26 mouse cellular contexts compared by ENCODE assay signal in the genomic region with DNA sequence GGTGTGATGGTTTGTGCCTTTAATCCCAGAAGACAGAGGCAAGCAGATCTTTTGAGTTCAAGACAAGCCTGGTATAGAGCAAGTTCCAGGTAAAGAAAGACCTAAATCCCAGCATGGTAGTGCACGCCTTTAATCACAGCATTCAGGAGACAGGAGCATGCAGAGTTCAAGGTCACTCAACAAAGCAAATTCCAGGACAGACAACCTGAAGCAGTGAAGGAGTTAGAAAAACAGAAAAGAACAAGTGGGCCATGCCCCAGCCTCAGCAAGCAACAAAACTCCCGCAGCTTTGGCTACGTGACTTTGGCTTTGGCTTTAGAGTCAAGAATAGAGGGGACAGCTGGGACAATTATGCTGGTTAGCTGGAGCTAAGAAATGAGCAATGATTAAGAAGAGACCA. TPM values are rescaled to one million over a fixed set of nuclear protein-coding genes. Genes with fewer than 3 reads are reported as not detected.
"Had no signal": no experiment of that assay in that cellular context is flagged by ENCODE, and none has a peak within 500 bp of the region (broad histone marks: within the 10 kb centered on the region; RNA-seq: fewer than 3 reads in every experiment).

No protein-coding gene starts in this region.

- H3K27ac ChIP-seq: lung, embryonic 15.5 days; macrophage; midbrain, embryonic 13.5 days; midbrain, embryonic 15.5 days; neural tube, embryonic 12.5 days had no signal

- H3K9me3 ChIP-seq: lung, embryonic 15.5 days; midbrain, embryonic 15.5 days had no signal

- ATAC-seq: lung, postnatal 0 days; midbrain, embryonic 13.5 days; midbrain, embryonic 15.5 days had no signal

- DNase-seq: lung, adult 2 months; lung, postnatal 14 days; lung, postnatal 36 days; right cerebral cortex, postnatal 25 days; right cerebral cortex, postnatal 4 days; spleen, adult 18-20 months; thymus, adult 18-20 months; thymus, postnatal 14 days; thymus, postnatal 36 days had no signal

- H3K4me1 ChIP-seq: megakaryocyte, embryonic 14.5 days had no signal

- H3K4me2 ChIP-seq: lung, embryonic 15.5 days; midbrain, embryonic 11.5 days; midbrain, embryonic 13.5 days; midbrain, embryonic 15.5 days; neural tube, embryonic 12.5 days had no signal

- H3K36me3 ChIP-seq: lung, embryonic 15.5 days; midbrain, embryonic 13.5 days; midbrain, embryonic 15.5 days; neural tube, embryonic 12.5 days had no signal

- H3K9ac ChIP-seq: lung, embryonic 15.5 days; midbrain, embryonic 13.5 days; midbrain, embryonic 15.5 days; neural tube, embryonic 12.5 days had no signal

- H3K4me3 ChIP-seq: lung, embryonic 15.5 days; midbrain, embryonic 13.5 days; midbrain, embryonic 15.5 days; neural tube, embryonic 12.5 days had no signal

RNA-seq across cellular contexts. Expression of gene Sgsm1, which starts 19.6 kb away (rescaled TPM):
- total RNA-seq: monocyte, adult 5-6 weeks; neutrophil, adult 5-6 weeks had no signal
- polyA plus RNA-seq: macrophage had no signal

RNA-seq across cellular contexts. Expression of gene Aym1, which starts 26.9 kb away (rescaled TPM):
- total RNA-seq: megakaryocyte progenitor cell, adult 5-6 weeks; midbrain, postnatal 0 days; monocyte, adult 5-6 weeks; neutrophil, adult 5-6 weeks had no signal
- polyA plus RNA-seq: lung, adult 2 months; lung, embryonic 15.5 days; lung, postnatal 0 days; macrophage; midbrain, embryonic 11.5 days; midbrain, embryonic 13.5 days; midbrain, embryonic 15.5 days; midbrain, postnatal 0 days; neural tube, embryonic 12.5 days; neural tube, embryonic 14.5 days; small intestine, adult 2 months; stomach, embryonic 14.5 days; stomach, embryonic 16.5 days; thymus, postnatal 0 days had no signal
